Mouse (Mus musculus) heart, postnatal 4 days (tissue): ENCODE data around the gene Cd300ld3. TPM values are rescaled to one million over a fixed set of nuclear protein-coding genes. Genes with fewer than 3 reads are reported as not detected.
"Not testable (repeated sequence)": the region's sequence is repeated elsewhere in the genome, so short reads cannot be mapped to it uniquely, and the experiment has no call there.

ENCODE experiments used
- DNase-seq: peaks from one replicate; pipeline ENCODE4 v3.0.0; 2021
- total RNA-seq, 2 experiments: library from RNA; stranded (reverse); gene quantifications; 2 replicates each; pipeline ENCODE4 v1.2.3; 2021

Cd300ld3 gene
- total RNA-seq, 2 experiments from 2014 or later, result 1.6 to 2.2 TPM

- DNase-seq, result no peak
Measured at GRCm38 (mm10) chr11:115052991-115053390, 4.8 kb upstream of the Cd300ld3 start.

- DNase-seq, result peak; percentile 65
Measured at GRCm38 (mm10) chr11:115052206-115052605, 4.0 kb upstream of the Cd300ld3 start.

- DNase-seq, result no peak
Measured at GRCm38 (mm10) chr11:115049282-115049895, 1.2 kb upstream of the Cd300ld3 start.

GRCm38 (mm10) chr11:115037669-115038068, 10.5 kb downstream of the Cd300ld3 start, which contains the start of gene Cd300ld5:
Cd300ld5 (minus strand) TSS chr11:115037769.
- DNase-seq, result not testable (repeated sequence)

GRCm38 (mm10) chr11:115026912-115027311, 21.3 kb downstream of the Cd300ld3 start, which contains the start of gene Cd300ld4:
Cd300ld4 (minus strand) TSS chr11:115027012.
- not testable (repeated sequence) for DNase-seq

GRCm38 (mm10) chr11:115016093-115016492, 32.1 kb downstream of the Cd300ld3 start, which contains the start of gene Cd300ld2:
Cd300ld2 (minus strand) TSS chr11:115016193.
- not testable (repeated sequence) for DNase-seq

- DNase-seq, result no peak
Measured at GRCm38 (mm10) chr11:115004070-115004469, 44.1 kb downstream of the Cd300ld3 start.

- DNase-seq, result no peak
Measured at GRCm38 (mm10) chr11:115001474-115002040, 46.7 kb downstream of the Cd300ld3 start, which contains the start of gene Cd300c2. Cd300c2 (minus strand) TSS chr11:115001880.

Other genes starting within 250 kb of the Cd300ld3 start
- gene Gpr142, start 249.5 kb downstream of the Cd300ld3 start, total RNA-seq, result not detected
- 10 to 100 TPM; 11.9 to 12.1 TPM for gene Gprc5c, start 197.3 kb downstream of the Cd300ld3 start, total RNA-seq
- gene Cd300a, start 158.4 kb downstream of the Cd300ld3 start, total RNA-seq, result under 1 TPM; 0.79 to 0.83 TPM
- under 1 TPM; 0.19 to 0.32 TPM for gene Cd300lb, start 114.0 kb downstream of the Cd300ld3 start, total RNA-seq
- not detected for gene Cd300c, start 79.3 kb downstream of the Cd300ld3 start, total RNA-seq
- gene Cd300ld, start 58.5 kb downstream of the Cd300ld3 start, total RNA-seq, result under 1 TPM; 0.29 to 0.41 TPM
- 1 to 10 TPM in 1 of 2 experiments, under 1 TPM in 1; 0.97 to 1.1 TPM for gene Cd300c2, start 46.5 kb downstream of the Cd300ld3 start, total RNA-seq
- not detected for gene Cd300ld2, start 32.2 kb downstream of the Cd300ld3 start, total RNA-seq
- gene Cd300ld4, start 21.4 kb downstream of the Cd300ld3 start, total RNA-seq, result not detected
- gene Cd300ld5, start 10.6 kb downstream of the Cd300ld3 start, total RNA-seq, result under 1 TPM in 1 of 2 experiments, not detected in 1; 0.79 TPM
- under 1 TPM in 1 of 2 experiments, not detected in 1; 0.11 TPM for gene Cd300e, start 13.8 kb upstream of the Cd300ld3 start, total RNA-seq
- gene Rab37, start 43.0 kb upstream of the Cd300ld3 start, total RNA-seq, result 1 to 10 TPM; 1.0 to 1.1 TPM
- under 1 TPM; 0.31 to 0.52 TPM for gene Cd300lf, start 85.6 kb upstream of the Cd300ld3 start, total RNA-seq
- gene Slc9a3r1, start 114.9 kb upstream of the Cd300ld3 start, total RNA-seq, result 10 to 100 TPM; 13.9 to 15.3 TPM
- 1 to 10 TPM; 5.2 to 9.3 TPM for gene Tmem104, start 139.1 kb upstream of the Cd300ld3 start, total RNA-seq
- gene Nat9, start 139.4 kb upstream of the Cd300ld3 start, total RNA-seq, result 10 to 100 TPM; 11.9 to 12.0 TPM
- gene Grin2c, start 218.8 kb upstream of the Cd300ld3 start, total RNA-seq, result under 1 TPM; 0.12 to 0.18 TPM
- gene Fdxr, start 228.6 kb upstream of the Cd300ld3 start, total RNA-seq, result 1 to 10 TPM; 7.5 to 9.5 TPM
- gene Fads6, start 249.3 kb upstream of the Cd300ld3 start, total RNA-seq, result 1 to 10 TPM in 1 of 2 experiments, under 1 TPM in 1; 0.86 to 1.4 TPM